Mouse (Mus musculus) erythroblast, embryonic 14.5 days (primary cell): ENCODE data around the gene Mtus2.

Experiments used
- GATA1 ChIP-seq: IDR thresholded peaks from 2 replicates; pipeline ENCODE4 v1.6.1; 2012; ENCODE audit warnings: low read length, inconsistent platforms, mixed read lengths
- TAL1 ChIP-seq: IDR thresholded peaks from 3 replicates; pipeline ENCODE4 v1.6.1; 2012; ENCODE audit warnings: low read length, inconsistent platforms, mixed read lengths

- TF ChIP-seq GATA1 (no peak), TAL1 (no peak)
Measured at GRCm38 (mm10) chr5:148346543-148346942, 389.4 kb downstream of the Mtus2 start.
